Comparison of ENCODE assay signal across 9 mouse cellular contexts in the genomic region with DNA sequence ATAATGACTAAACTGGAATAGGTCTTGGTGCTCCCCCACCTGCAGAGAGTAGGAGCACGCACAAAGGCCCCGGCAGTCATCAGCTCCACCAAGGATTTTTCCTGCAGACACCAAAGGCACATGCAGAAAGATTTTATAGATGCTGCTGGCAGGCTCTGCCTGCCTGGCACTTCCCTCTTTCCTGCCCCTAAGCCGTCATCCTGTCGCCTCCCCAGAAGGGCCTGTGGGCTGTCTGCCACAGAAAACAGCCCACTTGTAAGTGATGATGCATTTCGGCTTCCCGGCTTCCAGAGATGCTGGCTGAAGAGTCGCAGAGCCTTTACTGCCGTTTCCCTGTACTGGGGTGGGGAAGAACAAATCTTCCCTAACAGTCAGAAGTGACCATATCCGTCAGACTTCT.
DNase-seq lines count a peak whose midpoint lies in the region; ATAC-seq and TF ChIP-seq lines count a peak whose summit lies in the region.
"Had no signal": no experiment of that assay in that cellular context is flagged by ENCODE, and none has a peak within 500 bp of the region (broad histone marks: within the 10 kb centered on the region; RNA-seq: fewer than 3 reads in every experiment).

No protein-coding gene starts in this region.

- H3K27ac ChIP-seq in heart, postnatal 0 days (ENCODE audit: low read depth), result no peak overlapping the region
- H3K27ac ChIP-seq in cortical plate, adult 2 months (ENCODE audit: insufficient read depth, low read length), result peak overlapping the region; percentile 38
- H3K27ac ChIP-seq in neural tube, embryonic 15.5 days (replicated peaks), result peak overlapping the region; percentile 60
- H3K27ac ChIP-seq: liver, embryonic 14.5 days had no signal

- no peaks in the 10 kb centered on the region for H3K27me3 ChIP-seq in heart, postnatal 0 days (ENCODE audit: control insufficient read depth, insufficient read depth, low read length)
- no peaks in the 10 kb centered on the region for H3K27me3 ChIP-seq in neural tube, embryonic 15.5 days (replicated peaks)

- H3K9ac ChIP-seq in heart, postnatal 0 days (replicated peaks; ENCODE audit: low read depth, low read length), result no peak overlapping the region
- 0 out of 2 replicates have a peak overlapping the region, but pooled peaks have one; percentile 6 for H3K9ac ChIP-seq in neural tube, embryonic 15.5 days (replicated peaks)
- H3K9ac ChIP-seq: liver, embryonic 14.5 days had no signal

- TF ChIP-seq CTCF in heart, postnatal 0 days (IDR thresholded peaks at IDR 0.05; ENCODE audit: low read depth), result no peak
- no peak for TF ChIP-seq CTCF in cortical plate, adult 2 months (IDR thresholded peaks at IDR 0.05; ENCODE audit: extremely low read depth, insufficient read depth, low read length)

- 25% methylated on average over 9 of the region's 9 CpGs for WGBS in heart, postnatal 0 days
- WGBS in neural tube, embryonic 15.5 days, result 50% methylated on average over 9 of the region's 9 CpGs

- H3K4me1 ChIP-seq in heart, postnatal 0 days (ENCODE audit: control insufficient read depth, insufficient read depth), result no peaks in the 10 kb centered on the region
- peaks cover 7% of the 10 kb centered on the region for H3K4me1 ChIP-seq in cortical plate, adult 2 months (ENCODE audit: control insufficient read depth, insufficient read depth, low read length)
- H3K4me1 ChIP-seq in neural tube, embryonic 15.5 days, result peaks cover 51% of the 10 kb centered on the region

- H3K9me3 ChIP-seq in heart, postnatal 0 days (replicated peaks; ENCODE audit: control insufficient read depth, low read length), result no peaks in the 10 kb centered on the region
- no peaks in the 10 kb centered on the region for H3K9me3 ChIP-seq in neural tube, embryonic 15.5 days (replicated peaks)

- no peak for TF ChIP-seq POLR2A in cortical plate, adult 2 months (IDR thresholded peaks at IDR 0.05; ENCODE audit: extremely low read depth, insufficient read depth, low read length)

- TF ChIP-seq EP300 in heart, postnatal 0 days (IDR thresholded peaks at IDR 0.05; ENCODE audit: low read depth), result no peak

- H3K4me2 ChIP-seq in heart, postnatal 0 days (ENCODE audit: low read depth, low read length), result no peak overlapping the region
- no peak overlapping the region for H3K4me2 ChIP-seq in neural tube, embryonic 15.5 days

- no peak overlapping the region for H3K4me3 ChIP-seq in heart, postnatal 0 days (ENCODE audit: low read depth, low read length)
- H3K4me3 ChIP-seq in cortical plate, adult 2 months (ENCODE audit: insufficient read depth, low read length), result no peak overlapping the region
- no peak overlapping the region for H3K4me3 ChIP-seq in neural tube, embryonic 15.5 days (replicated peaks)

- peak; percentile 44; the same call in 1 of the 2 replicates for ATAC-seq in heart, postnatal 0 days (ENCODE audit: insufficient read depth, low read depth)
- ATAC-seq in neural tube, embryonic 15.5 days (ENCODE audit: low FRiP score), result 0 out of 2 replicates have a peak, but pooled peaks have one; percentile 8

- 0 out of 2 replicates have a peak, but pooled peaks cover 3% of the 10 kb centered on the region for H3K36me3 ChIP-seq in heart, postnatal 0 days (replicated peaks; ENCODE audit: control insufficient read depth, insufficient read depth, low read length)
- 0 out of 2 replicates have a peak, but pooled peaks cover 5% of the 10 kb centered on the region for H3K36me3 ChIP-seq in neural tube, embryonic 15.5 days

- DNase-seq in heart, postnatal 0 days (ENCODE audit: low spot score), result peak; percentile 35
- DNase-seq in heart, adult 11 months, result no peak
- DNase-seq in layer of hippocampus, postnatal 36 days, result peak; percentile 62 to 68
- no peak for DNase-seq in spleen, adult 18-20 months
- no peak for DNase-seq in adrenal gland, adult 18-20 months (ENCODE audit: low spot score in 2 of 2)
- no peak for DNase-seq in adrenal gland, adult 8-10 months

Comparison
In these comparisons a context has a peak if more than half of its experiments do, and no peak if none do; other contexts are left out.
1. DNase-seq: peak in heart, postnatal 0 days (single experiment) and layer of hippocampus, postnatal 36 days (2 of 2); none in heart, adult 11 months (single experiment), spleen, adult 18-20 months (0 of 2), adrenal gland, adult 18-20 months (0 of 2) and adrenal gland, adult 8-10 months (single experiment).